Mouse (Mus musculus) hindbrain, embryonic 15.5 days (tissue): ENCODE data around the gene Myo1d. TPM values are rescaled to one million over a fixed set of nuclear protein-coding genes. Genes with fewer than 3 reads are reported as not detected.
A peak's percentile ranks its signal among the peaks of the same experiment; 100 is the strongest.

ENCODE experiments used
- ATAC-seq: fragments of 200-750 bp; cut with Nextera tagmentation; 2 replicates; pipeline ENCODE4 v1.8.0; 2017; ENCODE audit warnings: low read depth, moderate number of reproducible peaks, moderate TSS enrichment; ENCODE audit not compliant: low FRiP score
- H3K27ac ChIP-seq: fragments of 300-500 bp; sonication (generic); replicated peaks from 2 replicates; pipeline ENCODE4 v1.5.1; 2015; ENCODE audit warnings: mild to moderate bottlenecking, inconsistent platforms
- H3K27me3 ChIP-seq: fragments of 300-500 bp; sonication (generic); 2 replicates; pipeline ENCODE4 v1.6.1; 2015; ENCODE audit warnings: control low read depth, inconsistent platforms
- H3K36me3 ChIP-seq: fragments of 300-500 bp; sonication (generic); 2 replicates; pipeline ENCODE4 v1.6.1; 2015; ENCODE audit warnings: control low read depth, inconsistent platforms
- H3K4me1 ChIP-seq: fragments of 300-500 bp; sonication (generic); replicated peaks from 2 replicates; pipeline ENCODE4 v1.6.1; 2015; ENCODE audit warnings: control low read depth, inconsistent platforms
- H3K4me2 ChIP-seq: fragments of 300-500 bp; sonication (generic); 2 replicates; pipeline ENCODE4 v1.6.1; 2015; ENCODE audit warnings: moderate library complexity, mild to moderate bottlenecking, inconsistent platforms
- H3K4me3 ChIP-seq: fragments of 300-500 bp; sonication (generic); 2 replicates; pipeline ENCODE4 v1.5.1; 2015; ENCODE audit warnings: mild to moderate bottlenecking, inconsistent platforms
- H3K9ac ChIP-seq: fragments of 300-500 bp; sonication (generic); 2 replicates; pipeline ENCODE4 v1.6.1; 2015; ENCODE audit warnings: inconsistent platforms
- H3K9me3 ChIP-seq: fragments of 300-500 bp; sonication (generic); 2 replicates; pipeline ENCODE4 v1.6.1; 2016; ENCODE audit warnings: control low read depth, inconsistent platforms
- WGBS: fragments of 180-500 bp; shearing (Covaris S2); methylation state at CpG from one replicate; pipeline ENCODE4 v1.1.7; 2015; 5-methylcytosine and 5-hydroxymethylcytosine counted together
- polyA plus RNA-seq: library from polyadenylated mRNA; unstranded; fragments of >200 nt; fragmentation: Nextera tagmentation; extraction: Ambion mirVana; gene quantifications from 2 replicates; pipeline ENCODE4 v1.2.1, GENCODE M21; 2015

Myo1d gene
- polyA plus RNA-seq, 1 experiment from 2014 or later: 2.6 TPM

GRCm38 (mm10) chr11:80479906-80480866 is 299.6 kb downstream of the Myo1d start:
- no peaks in the 10 kb centered on the region for H3K9me3 ChIP-seq
- H3K9ac ChIP-seq: peak overlapping the region; percentile 95
- peak overlapping the region; percentile 75 for H3K4me3 ChIP-seq
- WGBS: 38% methylated on average over 31 of the region's 31 CpGs
- no peak for ATAC-seq
- H3K4me2 ChIP-seq: peak overlapping the region; percentile 94
- H3K27ac ChIP-seq: peak overlapping the region; percentile 98
- no peaks in the 10 kb centered on the region for H3K36me3 ChIP-seq
- peaks cover 57% of the 10 kb centered on the region for H3K4me1 ChIP-seq
- no peaks in the 10 kb centered on the region for H3K27me3 ChIP-seq

GRCm38 (mm10) chr11:80479425-80479824 is 300.4 kb downstream of the Myo1d start:
- no peaks in the 10 kb centered on the region for H3K27me3 ChIP-seq
- H3K4me2 ChIP-seq: peak overlapping the region; percentile 94
- no peaks in the 10 kb centered on the region for H3K36me3 ChIP-seq
- H3K27ac ChIP-seq: peak overlapping the region; percentile 98
- 34% methylated on average over 5 of the region's 5 CpGs for WGBS
- H3K9me3 ChIP-seq: no peaks in the 10 kb centered on the region
- H3K4me3 ChIP-seq: peak overlapping the region; percentile 75
- peak overlapping the region; percentile 95 for H3K9ac ChIP-seq
- peaks cover 50% of the 10 kb centered on the region for H3K4me1 ChIP-seq
- ATAC-seq: no peak

- 29% methylated on average over 14 of the region's 14 CpGs for WGBS
- peak overlapping the region; percentile 75 for H3K4me3 ChIP-seq
- ATAC-seq: no peak
Measured at GRCm38 (mm10) chr11:80478694-80479412, 301.0 kb downstream of the Myo1d start.

GRCm38 (mm10) chr11:80477341-80478199 is 302.3 kb downstream of the Myo1d start:
- Histone ChIP-seq H3K9ac (peak overlapping the region; percentile 95), H3K4me3 (peak overlapping the region; percentile 75), H3K4me2 (peak overlapping the region; percentile 94), H3K27me3 (no peaks in the 10 kb centered on the region), H3K4me1 (peaks cover 31% of the 10 kb centered on the region), H3K27ac (peak overlapping the region; percentile 98), H3K9me3 (no peaks in the 10 kb centered on the region), H3K36me3 (0 out of 2 replicates have a peak, but pooled peaks cover 6% of the 10 kb centered on the region)
- peak; percentile 0 for ATAC-seq
- WGBS: 8% methylated on average over 54 of the region's 55 CpGs

More at GRCm38 (mm10) chr11:80478694-80479412, 301.0 kb downstream of the Myo1d start:
- Histone ChIP-seq H3K36me3 (no peaks in the 10 kb centered on the region), H3K4me1 (peaks cover 44% of the 10 kb centered on the region), H3K9ac (peak overlapping the region; percentile 95), H3K27ac (peak overlapping the region; percentile 98), H3K9me3 (no peaks in the 10 kb centered on the region), H3K27me3 (no peaks in the 10 kb centered on the region), H3K4me2 (peak overlapping the region; percentile 94)

- Histone ChIP-seq H3K4me1 (peaks cover 22% of the 10 kb centered on the region), H3K27me3 (no peaks in the 10 kb centered on the region), H3K9me3 (no peaks in the 10 kb centered on the region), H3K36me3 (peaks cover 12% of the 10 kb centered on the region), H3K27ac (peak within 1 kb of the TSS; percentile 98), H3K4me2 (peak within 1 kb of the TSS; percentile 94), H3K4me3 (peak within 1 kb of the TSS; percentile 75), H3K9ac (peak within 1 kb of the TSS; percentile 95)
- peak; percentile 92 for ATAC-seq
- 1% methylated on average over 65 of the region's 116 CpGs for WGBS
Measured at GRCm38 (mm10) chr11:80476222-80477189, 303.3 kb downstream of the Myo1d start, which contains the start of gene Cdk5r1. Cdk5r1 (plus strand) TSS chr11:80477023.

- H3K27me3 ChIP-seq: no peaks in the 10 kb centered on the region
- no peak overlapping the region for H3K4me2 ChIP-seq
- peak overlapping the region; percentile 98 for H3K27ac ChIP-seq
- H3K9ac ChIP-seq: no peak overlapping the region
- H3K4me1 ChIP-seq: peaks cover 16% of the 10 kb centered on the region; the same call in 1 of the 2 replicates
- H3K9me3 ChIP-seq: no peaks in the 10 kb centered on the region
- 84% methylated on average over 9 of the region's 9 CpGs for WGBS
- peaks cover 19% of the 10 kb centered on the region for H3K36me3 ChIP-seq
- no peak for ATAC-seq
- no peak overlapping the region for H3K4me3 ChIP-seq
Measured at GRCm38 (mm10) chr11:80475544-80475943, 304.3 kb downstream of the Myo1d start.

GRCm38 (mm10) chr11:80474846-80475245 is 305.0 kb downstream of the Myo1d start:
- ATAC-seq: no peak
- no peaks in the 10 kb centered on the region for H3K27me3 ChIP-seq
- 93% methylated on average over 11 of the region's 11 CpGs for WGBS
- no peak overlapping the region for H3K9ac ChIP-seq
- peaks cover 16% of the 10 kb centered on the region; the same call in 1 of the 2 replicates for H3K4me1 ChIP-seq
- no peak overlapping the region for H3K4me2 ChIP-seq
- H3K4me3 ChIP-seq: no peak overlapping the region
- H3K36me3 ChIP-seq: peaks cover 26% of the 10 kb centered on the region
- H3K27ac ChIP-seq: no peak overlapping the region
- H3K9me3 ChIP-seq: no peaks in the 10 kb centered on the region

GRCm38 (mm10) chr11:80474175-80474691 is 305.6 kb downstream of the Myo1d start:
- Histone ChIP-seq H3K4me3 (no peak overlapping the region), H3K9ac (no peak overlapping the region), H3K4me1 (peaks cover 11% of the 10 kb centered on the region; the same call in 1 of the 2 replicates), H3K36me3 (peaks cover 33% of the 10 kb centered on the region), H3K9me3 (no peaks in the 10 kb centered on the region), H3K4me2 (no peak overlapping the region), H3K27me3 (no peaks in the 10 kb centered on the region), H3K27ac (no peak overlapping the region)
- WGBS: 29% methylated on average over 2 of the region's 2 CpGs
- ATAC-seq: no peak

GRCm38 (mm10) chr11:80471836-80472605 is 307.8 kb downstream of the Myo1d start:
- Histone ChIP-seq H3K4me3 (no peak overlapping the region), H3K36me3 (peaks cover 53% of the 10 kb centered on the region), H3K9me3 (no peaks in the 10 kb centered on the region), H3K27ac (no peak overlapping the region; the same call in 1 of the 2 replicates), H3K27me3 (no peaks in the 10 kb centered on the region), H3K4me1 (peaks cover 11% of the 10 kb centered on the region; the same call in 1 of the 2 replicates), H3K9ac (no peak overlapping the region), H3K4me2 (no peak overlapping the region)
- ATAC-seq: no peak
- WGBS: 74% methylated on average over 16 of the region's 16 CpGs
